Mouse (Mus musculus) heart, adult 11 months (tissue): ENCODE data around the gene Myh10.

Source experiments
- DNase-seq: peaks from one replicate; pipeline ENCODE4 v3.0.0; 2022

The Myh10 gene

DNA sequence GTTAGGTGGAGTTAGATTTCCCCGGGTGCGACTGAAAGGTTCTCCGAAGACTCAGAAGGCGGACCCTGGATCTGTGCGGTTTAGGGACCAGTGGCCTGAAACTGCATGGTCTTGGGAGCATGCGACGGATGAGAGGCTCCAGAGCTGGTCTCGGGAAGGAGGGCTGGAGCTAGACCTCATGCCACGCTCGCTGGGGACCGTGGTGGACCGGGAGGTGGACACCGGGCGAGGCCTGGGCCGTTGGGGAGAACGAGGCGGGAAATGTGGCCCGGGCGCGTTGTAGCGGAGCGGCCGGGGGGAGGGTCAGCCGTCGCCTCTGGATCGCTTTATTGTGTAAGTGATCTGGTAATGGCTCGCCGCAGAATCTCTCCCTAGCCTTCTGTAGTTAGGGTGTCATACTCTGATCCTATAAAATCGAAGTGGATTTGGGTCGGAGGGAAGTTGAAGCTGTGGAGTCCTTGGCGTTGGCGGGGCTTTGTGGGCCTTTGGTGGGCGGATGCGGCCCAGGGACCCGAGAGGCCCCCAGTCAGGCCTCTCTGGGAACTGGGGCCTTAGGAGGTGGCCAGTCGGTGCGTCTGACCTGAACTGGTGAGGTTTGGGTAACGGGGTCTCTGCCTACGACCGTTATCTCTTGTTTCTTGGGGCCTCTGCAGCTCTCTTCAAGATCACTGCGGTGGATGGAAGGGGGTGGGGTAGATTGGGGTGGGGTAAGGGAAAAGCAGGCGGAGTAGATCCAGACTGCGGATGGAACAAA, 1.5 kb downstream of the Myh10 start:
- peak; percentile 94 for DNase-seq

GRCm38 (mm10) chr11:68693447-68694040, 2.2 kb downstream of the Myh10 start:
- peak; percentile 56 for DNase-seq

GRCm38 (mm10) chr11:68702370-68702769, 11.0 kb downstream of the Myh10 start:
- no peak for DNase-seq

- DNase-seq, result peak; percentile 17
Observed at GRCm38 (mm10) chr11:68703360-68703759, 12.0 kb downstream of the Myh10 start.

GRCm38 (mm10) chr11:68704258-68704657, 12.9 kb downstream of the Myh10 start:
- DNase-seq, result no peak

DNA sequence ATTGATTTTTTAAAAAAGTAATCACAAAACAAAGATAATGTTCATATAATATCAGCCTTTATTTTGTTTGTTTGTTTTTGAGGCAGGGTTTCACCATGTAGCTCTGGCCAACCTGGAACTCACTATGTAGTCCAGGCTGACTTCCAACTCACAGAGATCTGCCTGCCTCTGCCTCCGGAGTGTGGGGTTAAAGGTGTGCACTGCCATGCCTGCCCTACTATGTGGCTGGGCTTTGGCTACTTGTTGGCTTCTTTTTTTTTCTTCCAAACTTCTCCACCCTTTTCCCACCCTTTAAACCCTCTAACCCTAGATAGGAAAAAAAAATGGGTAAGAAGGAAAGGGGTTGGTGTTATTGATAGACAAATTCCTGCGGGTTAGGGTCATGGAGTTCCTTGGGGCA, 13.5 kb downstream of the Myh10 start:
- peak; percentile 46 for DNase-seq

DNA sequence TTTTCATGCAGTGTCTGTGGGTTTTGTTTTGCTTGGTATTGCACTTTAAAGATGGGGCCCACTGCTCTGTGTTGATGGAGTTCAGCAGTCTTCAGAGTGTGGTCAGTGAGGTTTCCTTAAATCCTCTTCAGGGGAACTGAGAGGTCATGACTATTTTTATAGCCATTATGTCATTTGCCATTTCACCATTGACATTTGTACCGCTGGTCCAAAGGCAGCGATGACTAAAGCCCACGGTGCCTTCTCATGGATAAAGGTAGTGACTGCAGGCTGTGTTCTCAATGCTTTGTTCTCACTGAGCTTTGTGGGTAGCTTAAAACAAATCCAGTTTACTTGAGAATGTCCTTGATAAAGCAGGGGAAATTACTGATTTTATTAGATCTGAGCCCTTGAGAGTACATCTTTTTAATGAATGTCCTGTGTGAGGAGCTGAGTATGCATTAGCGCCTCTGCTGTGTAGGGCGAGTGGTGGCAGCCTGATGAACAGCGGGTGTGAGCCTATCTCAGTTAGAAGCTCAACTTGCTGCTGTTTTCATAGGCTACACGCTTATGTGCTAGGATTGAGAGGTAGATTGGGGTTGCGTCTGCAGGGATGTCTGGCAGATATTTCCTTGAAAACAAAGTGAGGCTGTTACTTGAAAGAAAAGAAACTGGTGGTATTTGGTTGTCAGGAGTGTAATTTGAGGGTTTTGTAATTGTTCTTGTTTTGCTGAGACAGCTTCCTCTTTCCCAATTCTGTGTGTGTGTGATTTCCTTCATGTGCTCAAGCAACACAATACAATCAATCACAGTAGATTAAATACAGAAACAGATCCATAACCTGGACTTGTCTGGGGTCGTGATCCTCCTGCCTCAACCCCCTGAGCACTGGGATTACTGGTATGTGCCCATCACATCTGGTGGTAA, 15.4 kb downstream of the Myh10 start:
- DNase-seq, result peak; percentile 91

DNA sequence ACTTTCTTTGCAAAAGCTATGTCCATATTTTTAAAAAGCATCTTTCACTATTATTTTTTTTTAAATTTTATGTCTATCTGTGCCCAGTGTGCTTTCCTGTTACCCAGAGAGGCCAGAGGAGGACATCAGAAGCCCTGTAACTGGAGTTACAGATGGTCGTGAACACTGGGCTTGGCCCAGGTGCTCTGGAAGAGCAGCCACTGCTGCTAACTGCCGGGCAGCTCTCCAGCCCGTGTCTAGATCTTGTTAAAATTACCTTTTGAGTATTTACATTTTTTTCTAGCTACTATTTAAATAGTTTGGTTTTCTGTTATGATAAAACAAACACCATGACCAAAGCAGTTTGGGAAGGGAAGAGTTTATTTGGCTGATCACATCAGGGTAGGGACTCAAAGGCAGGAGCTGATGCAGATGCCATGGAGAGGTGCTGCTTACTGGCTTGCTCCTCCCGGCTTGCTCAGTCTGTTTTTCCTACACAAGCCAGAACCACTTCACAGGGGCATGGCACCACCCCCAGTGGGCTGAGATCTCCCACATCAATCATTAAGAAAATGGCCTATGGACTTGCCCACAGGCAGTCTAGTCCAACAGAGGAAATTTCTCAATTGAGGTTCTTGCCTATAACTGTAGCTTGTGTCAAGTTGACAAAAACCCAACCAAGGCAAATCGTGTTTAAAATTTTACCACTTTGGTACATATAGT, 16.7 kb downstream of the Myh10 start:
- peak; percentile 31 for DNase-seq

- peak; percentile 58 for DNase-seq
Observed at GRCm38 (mm10) chr11:68716167-68716566, 24.8 kb downstream of the Myh10 start.

- peak; percentile 90 for DNase-seq
Observed at GRCm38 (mm10) chr11:68717171-68717840, 25.9 kb downstream of the Myh10 start.

DNA sequence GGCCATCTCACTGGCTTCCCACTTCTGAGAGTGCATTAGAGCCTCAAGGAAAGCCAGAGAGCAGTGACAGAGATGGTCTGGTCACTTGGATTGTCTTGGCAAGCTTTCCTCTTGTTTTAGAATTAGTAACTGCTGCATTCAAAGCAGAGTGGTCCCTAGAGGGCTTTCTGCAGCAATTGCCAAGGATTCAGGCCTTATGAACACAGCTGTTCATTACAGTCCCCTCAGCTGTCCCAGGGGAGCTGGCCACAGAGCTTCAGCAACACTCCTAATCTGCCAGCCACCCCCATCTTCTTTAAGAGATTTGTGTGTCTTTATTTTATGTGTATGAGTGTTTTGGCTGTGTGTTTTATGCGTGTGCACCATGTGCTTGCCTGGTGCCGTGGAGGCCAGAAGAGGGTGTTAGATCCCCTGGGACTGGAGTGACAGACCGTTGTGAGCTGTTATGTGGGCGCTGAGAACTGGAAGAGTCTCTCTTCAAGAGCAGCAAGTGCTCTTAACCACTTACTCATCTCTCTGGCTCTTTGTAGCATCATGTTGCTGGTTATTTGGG, 27.8 kb downstream of the Myh10 start:
- peak; percentile 99 for DNase-seq

DNA sequence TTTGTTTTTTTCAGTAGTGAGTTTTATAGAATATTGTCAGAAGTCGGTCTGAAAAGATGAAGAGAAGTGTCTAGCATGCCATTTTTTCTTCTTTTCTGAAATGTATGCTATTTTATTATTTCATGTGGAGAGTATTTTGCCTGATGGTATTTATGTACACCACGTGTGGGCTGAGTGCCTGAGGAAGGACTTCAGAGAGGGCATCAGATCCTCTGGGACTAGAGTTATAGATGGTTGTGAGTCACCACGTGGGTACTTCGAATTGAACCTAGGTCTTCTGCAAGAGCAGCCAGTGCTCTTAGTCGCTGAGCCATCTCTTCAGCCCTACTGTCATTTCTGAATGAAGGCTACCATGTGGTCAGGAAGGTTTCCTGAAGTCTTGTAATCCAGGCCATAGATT, 28.4 kb downstream of the Myh10 start:
- DNase-seq, result peak; percentile 74

GRCm38 (mm10) chr11:68724117-68724516, 32.8 kb downstream of the Myh10 start:
- DNase-seq, result peak; percentile 68

GRCm38 (mm10) chr11:68728693-68729092, 37.3 kb downstream of the Myh10 start:
- DNase-seq, result peak; percentile 42

DNA sequence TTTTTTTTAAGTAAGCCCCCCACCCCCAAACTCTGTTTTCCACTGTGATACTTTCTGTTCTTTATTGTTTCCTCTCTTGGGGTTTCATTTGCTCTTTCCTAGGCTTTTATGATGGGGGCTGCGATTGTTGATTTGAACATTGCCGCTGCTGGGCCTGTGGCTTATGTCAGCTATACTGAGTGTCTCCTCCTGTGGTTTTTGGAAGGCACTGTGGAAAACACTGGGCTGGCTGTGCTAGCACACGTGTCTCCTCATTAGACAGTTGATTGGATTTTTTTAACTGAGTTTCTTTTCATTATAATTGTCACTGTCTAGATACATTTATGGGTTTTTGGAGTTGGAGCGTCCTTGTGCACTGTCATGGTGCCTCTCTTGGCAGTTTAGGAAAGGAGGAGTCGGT, 39.4 kb downstream of the Myh10 start:
- DNase-seq, result peak; percentile 92

- peak; percentile 83 for DNase-seq
Observed at GRCm38 (mm10) chr11:68732066-68732465, 40.7 kb downstream of the Myh10 start.

- DNase-seq, result peak; percentile 91
Observed at GRCm38 (mm10) chr11:68733401-68733800, 42.0 kb downstream of the Myh10 start.

- DNase-seq, result no peak
Observed at GRCm38 (mm10) chr11:68739509-68739908, 48.1 kb downstream of the Myh10 start.

DNA sequence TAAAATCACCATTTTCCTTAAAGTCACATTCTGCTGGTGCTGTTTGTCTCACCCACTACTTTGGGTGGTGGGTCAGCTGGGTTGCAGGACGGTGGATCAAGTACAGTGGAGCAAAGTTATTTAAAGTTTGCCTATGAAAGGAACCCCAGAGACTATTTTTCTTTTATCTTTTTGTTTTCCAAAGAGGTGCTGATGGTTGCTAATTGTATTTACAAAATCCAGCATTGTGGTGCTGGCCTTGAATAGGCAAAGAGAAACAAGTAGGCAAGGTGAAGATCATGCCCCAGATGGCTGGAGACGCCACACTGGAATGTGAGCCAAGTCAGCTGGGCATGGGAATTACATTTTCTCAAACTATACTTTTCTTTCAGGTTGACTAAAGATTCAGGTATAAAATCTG, 51.3 kb downstream of the Myh10 start:
- no peak for DNase-seq

- no peak for DNase-seq
Observed at GRCm38 (mm10) chr11:68744150-68744549, 52.8 kb downstream of the Myh10 start.

DNA sequence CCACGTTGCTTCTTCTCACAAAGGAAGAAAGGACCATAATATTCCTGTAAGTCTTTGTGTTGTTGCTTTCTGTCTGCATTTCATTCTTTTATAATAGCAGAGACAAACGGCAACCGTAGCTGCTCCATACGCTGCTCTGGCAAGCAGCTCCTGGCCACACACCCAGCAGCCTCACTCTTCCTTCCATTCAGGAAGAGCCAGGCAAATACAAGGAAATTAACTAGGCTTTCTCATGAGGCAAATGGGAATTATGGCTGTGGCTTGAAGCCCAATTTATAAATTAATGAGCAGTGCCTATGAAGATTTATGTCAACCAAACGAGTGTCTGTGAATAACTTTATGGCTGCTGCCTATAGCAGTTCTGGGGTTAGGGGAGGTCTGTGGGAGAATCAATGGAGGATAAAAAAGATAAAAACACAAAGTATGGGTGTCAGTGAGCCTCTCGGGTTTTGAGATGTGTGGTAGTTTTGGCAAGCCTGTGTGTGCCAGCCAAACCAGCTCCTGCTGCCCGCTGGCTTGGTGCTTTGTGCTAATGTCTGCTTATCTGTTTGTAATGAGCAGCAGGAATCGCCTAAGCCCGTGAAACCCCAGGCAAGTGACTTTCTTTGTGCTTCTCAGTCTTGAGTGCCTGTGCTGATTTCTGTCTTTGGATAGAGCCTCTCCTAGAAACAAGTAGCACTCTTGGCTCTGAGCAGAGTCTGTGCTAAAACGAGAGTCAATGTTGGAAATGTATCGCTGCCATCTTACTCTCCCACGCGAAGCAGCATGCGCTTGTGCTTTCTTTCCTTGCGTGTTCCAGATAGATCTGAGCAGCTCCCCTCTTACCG, 54.2 kb downstream of the Myh10 start:
- no peak for DNase-seq
